Mouse (Mus musculus) heart, embryonic 14.5 days (tissue): Measurements from ENCODE around the gene Ube2d2b. TPM values are rescaled to one million over a fixed set of nuclear protein-coding genes. Genes with fewer than 3 reads are reported as not detected.

Source experiments
- ATAC-seq: fragments of 200-750 bp; cut with Nextera tagmentation; 2 replicates; pipeline ENCODE4 v1.8.0; 2017; ENCODE audit warnings: low read depth, moderate TSS enrichment; ENCODE audit not compliant: insufficient number of reproducible peaks, insufficient read depth, low FRiP score
- H3K27ac ChIP-seq, 2 experiments: fragments of 200-500 bp in 1 of 2; fragments of 300-500 bp in 1 of 2; sonication (generic) in 1 of 2; replicated peaks in 1 of 2; 2 replicates each; pipeline ENCODE4 v1.5.1; 2012 to 2014; ENCODE audit warnings: low read depth in 2 of 2, low read length in 2 of 2, control low read depth in 1 of 2, mild to moderate bottlenecking in 1 of 2, mixed read lengths in 1 of 2; ENCODE audit not compliant: control insufficient read depth in 1 of 2, insufficient read depth in 1 of 2
- H3K27me3 ChIP-seq: fragments of 300-500 bp; sonication (generic); 2 replicates; pipeline ENCODE4 v1.6.1; 2014; ENCODE audit warnings: mild to moderate bottlenecking, low read length, control low read depth; ENCODE audit not compliant: control insufficient read depth, insufficient read depth
- H3K36me3 ChIP-seq: fragments of 300-500 bp; sonication (generic); 2 replicates; pipeline ENCODE4 v1.6.1; 2014; ENCODE audit warnings: mild to moderate bottlenecking, control low read depth, low read length, mixed read lengths; ENCODE audit not compliant: control insufficient read depth, insufficient read depth
- H3K4me1 ChIP-seq, 2 experiments: fragments of 200-500 bp in 1 of 2; fragments of 300-500 bp in 1 of 2; sonication (generic) in 1 of 2; 2 replicates each; pipeline ENCODE4 v1.6.1; 2012 to 2014; ENCODE audit warnings: low read length in 2 of 2, control low read depth in 1 of 2, mixed read lengths in 1 of 2; ENCODE audit not compliant: control insufficient read depth in 2 of 2, insufficient read depth in 2 of 2
- H3K4me2 ChIP-seq: fragments of 300-500 bp; sonication (generic); 2 replicates; pipeline ENCODE4 v1.6.1; 2014; ENCODE audit warnings: mild to moderate bottlenecking, low read length
- H3K4me3 ChIP-seq, 2 experiments: fragments of 200-500 bp in 1 of 2; fragments of 300-500 bp in 1 of 2; sonication (generic) in 1 of 2; 2 replicates each; pipeline ENCODE4 v1.5.1; 2012 to 2014; ENCODE audit warnings: low read length in 2 of 2, mild to moderate bottlenecking in 2 of 2, control low read depth in 1 of 2, low read depth in 1 of 2, moderate library complexity in 1 of 2; ENCODE audit not compliant: control insufficient read depth in 1 of 2, insufficient read depth in 1 of 2
- H3K9ac ChIP-seq: fragments of 300-500 bp; sonication (generic); 2 replicates; pipeline ENCODE4 v1.6.1; 2014; ENCODE audit warnings: mild to moderate bottlenecking, low read length
- H3K9me3 ChIP-seq: fragments of 300-500 bp; sonication (generic); 2 replicates; pipeline ENCODE4 v1.6.1; 2016; ENCODE audit warnings: low read length, control low read depth; ENCODE audit not compliant: control insufficient read depth
- WGBS: fragments of 180-500 bp; shearing (Covaris S2); extraction: QIAGEN DNeasy Blood & Tissue Kit; methylation state at CpG from one replicate; pipeline ENCODE4 v1.1.7; 2014; 5-methylcytosine and 5-hydroxymethylcytosine counted together
- polyA plus RNA-seq: library from polyadenylated mRNA; unstranded; fragments of >200 nt; fragmentation: Nextera tagmentation; extraction: Ambion mirVana; gene quantifications from 2 replicates; pipeline ENCODE4 v1.2.1, GENCODE M21; 2014

Gene Ube2d2b
- polyA plus RNA-seq, 1 experiment from 2014 or later: 0.42 TPM

- no peak overlapping the region for H3K4me3 ChIP-seq
- no peaks in the 10 kb centered on the region for H3K9me3 ChIP-seq
- peaks cover 2 to 12% of the 10 kb centered on the region in 2 experiments; a peak in 3 of 4 replicates for H3K4me1 ChIP-seq
- no peak overlapping the region for H3K27ac ChIP-seq
- 3% methylated on average over 2 of the region's 2 CpGs for WGBS
- no peaks in the 10 kb centered on the region for H3K27me3 ChIP-seq
- ATAC-seq: no peak
- H3K4me2 ChIP-seq: no peak overlapping the region
- no peak overlapping the region for H3K9ac ChIP-seq
- H3K36me3 ChIP-seq: peaks cover 55% of the 10 kb centered on the region
These were observed 36.0 kb upstream of the Ube2d2b start for GRCm38 (mm10) chr5:107793927-107794326.

DNA sequence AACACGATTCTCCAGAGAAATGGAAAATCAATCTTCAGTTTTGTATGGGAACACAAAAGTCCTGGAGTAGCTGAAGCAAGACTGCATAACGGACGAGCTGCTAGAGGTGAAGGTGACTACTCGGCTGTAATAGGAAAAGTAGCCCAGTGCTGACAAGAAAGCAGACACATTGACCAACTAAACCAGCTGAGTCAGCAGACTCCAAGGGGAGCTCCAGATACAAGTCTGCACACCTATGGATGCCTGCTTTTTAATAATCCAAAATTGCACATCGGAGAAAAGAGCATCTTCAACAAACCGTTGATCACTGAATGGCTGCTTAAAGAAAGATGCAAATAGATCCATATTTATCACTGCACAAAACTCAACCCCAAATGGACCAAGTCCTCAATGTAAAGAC, 31.6 kb upstream of the Ube2d2b start:
- H3K36me3 ChIP-seq: peaks cover 56% of the 10 kb centered on the region
- H3K27me3 ChIP-seq: no peaks in the 10 kb centered on the region
- WGBS: 94% methylated on average over 6 of the region's 6 CpGs
- no peak for ATAC-seq
- H3K4me3 ChIP-seq: no peak overlapping the region
- H3K9me3 ChIP-seq: no peaks in the 10 kb centered on the region
- H3K4me1 ChIP-seq: peaks cover 0 to 4% of the 10 kb centered on the region in 2 experiments; a peak in 2 of 4 replicates
- no peak overlapping the region for H3K27ac ChIP-seq
- no peak overlapping the region for H3K4me2 ChIP-seq
- H3K9ac ChIP-seq: no peak overlapping the region

DNA sequence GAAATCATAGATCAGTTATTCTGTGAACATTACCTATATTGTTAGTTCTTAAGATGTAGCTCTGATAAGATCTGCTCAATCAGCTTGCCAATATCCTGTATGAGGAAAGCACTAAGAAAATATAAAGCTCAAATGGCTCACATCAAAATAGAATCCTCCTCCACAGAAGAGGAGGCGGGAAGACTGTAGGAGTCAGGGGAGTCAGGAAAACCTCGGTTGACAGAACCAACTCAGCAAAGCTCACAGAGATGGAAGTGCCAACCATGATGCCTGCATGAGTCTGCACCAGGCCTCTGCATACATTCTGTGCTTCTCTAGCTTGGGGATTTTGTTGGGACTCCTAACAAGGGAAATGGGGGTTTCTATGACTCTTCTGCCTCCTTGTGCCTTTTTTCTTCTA, 28.7 kb upstream of the Ube2d2b start:
- H3K4me2 ChIP-seq: no peak overlapping the region

GRCm38 (mm10) chr5:107802621-107803020, 27.3 kb upstream of the Ube2d2b start:
- no peak for ATAC-seq

More for the DNA sequence above, 28.7 kb upstream of the Ube2d2b start:
- Histone ChIP-seq H3K9ac (no peak overlapping the region), H3K36me3 (peaks cover 47% of the 10 kb centered on the region), H3K27me3 (no peaks in the 10 kb centered on the region), H3K9me3 (no peaks in the 10 kb centered on the region), H3K4me1 (no peaks in the 10 kb centered on the region), H3K27ac (no peak overlapping the region), H3K4me3 (no peak overlapping the region)
- no peak for ATAC-seq
- WGBS: 83% methylated on average over 2 of the region's 2 CpGs

DNA sequence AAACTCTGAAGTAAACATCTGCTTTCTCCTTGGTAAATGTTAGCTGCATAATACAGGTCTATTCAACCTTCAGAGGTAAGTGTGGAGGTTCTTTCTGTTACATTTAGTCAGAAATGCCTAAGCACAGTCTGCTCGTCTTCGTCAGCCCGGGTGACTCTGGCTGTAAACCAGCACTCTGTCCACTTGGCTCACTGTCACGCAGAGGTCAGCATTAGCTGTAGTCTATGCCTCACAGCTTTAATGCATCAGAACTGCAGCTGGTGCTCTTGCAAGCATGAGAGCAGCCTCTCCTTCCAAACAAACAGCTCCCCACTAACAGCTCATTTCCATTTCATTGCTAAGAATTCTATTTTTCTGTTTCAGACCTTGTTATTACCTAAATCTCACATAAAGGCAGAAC, 22.4 kb upstream of the Ube2d2b start:
- Histone ChIP-seq H3K27ac (no peak overlapping the region), H3K9ac (no peak overlapping the region), H3K9me3 (no peaks in the 10 kb centered on the region), H3K36me3 (peaks cover 38% of the 10 kb centered on the region), H3K4me3 (no peak overlapping the region), H3K4me2 (no peak overlapping the region), H3K27me3 (no peaks in the 10 kb centered on the region), H3K4me1 (no peaks in the 10 kb centered on the region)
- 53% methylated on average over 4 of the region's 4 CpGs for WGBS
- no peak for ATAC-seq

More at GRCm38 (mm10) chr5:107802621-107803020, 27.3 kb upstream of the Ube2d2b start:
- H3K36me3 ChIP-seq: peaks cover 35% of the 10 kb centered on the region
- no peak overlapping the region for H3K4me2 ChIP-seq
- H3K27me3 ChIP-seq: no peaks in the 10 kb centered on the region
- no peaks in the 10 kb centered on the region for H3K9me3 ChIP-seq
- no peak overlapping the region for H3K27ac ChIP-seq
- H3K9ac ChIP-seq: no peak overlapping the region
- H3K4me3 ChIP-seq: no peak overlapping the region
- H3K4me1 ChIP-seq: no peaks in the 10 kb centered on the region

DNA sequence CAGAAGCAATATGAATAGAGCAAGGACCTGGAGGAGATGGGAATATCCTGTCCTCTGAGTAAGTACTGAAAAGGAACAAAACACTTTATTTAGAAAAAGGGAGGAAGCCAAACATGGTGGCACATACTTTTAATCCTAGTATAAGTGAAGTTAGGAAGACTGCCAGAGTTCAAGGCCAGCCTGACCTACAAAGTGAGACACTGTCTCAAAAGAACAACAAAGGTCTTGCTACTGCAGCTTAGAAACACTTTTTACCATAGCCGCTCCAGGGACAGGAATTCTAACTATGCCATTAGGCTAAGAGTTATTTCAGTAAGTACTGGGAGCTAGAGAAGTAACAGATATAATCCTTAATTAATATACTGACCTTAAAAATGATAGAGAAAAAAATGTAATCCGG, 15.2 kb upstream of the Ube2d2b start:
- 47% methylated on average over 2 of the region's 2 CpGs for WGBS
- ATAC-seq: no peak
- Histone ChIP-seq H3K9me3 (no peaks in the 10 kb centered on the region), H3K4me2 (no peak overlapping the region), H3K27ac (peak overlapping the region in 1 of 2 experiments; percentile 53; a peak in 3 of 4 replicates), H3K4me3 (no peak overlapping the region), H3K36me3 (peaks cover 71% of the 10 kb centered on the region), H3K4me1 (no peaks in the 10 kb centered on the region), H3K27me3 (no peaks in the 10 kb centered on the region), H3K9ac (no peak overlapping the region)

GRCm38 (mm10) chr5:107822521-107822920, 7.4 kb upstream of the Ube2d2b start:
- peaks cover 21% of the 10 kb centered on the region for H3K36me3 ChIP-seq
- WGBS: 100% methylated on average over 1 of the region's 1 CpGs

GRCm38 (mm10) chr5:107831351-107831750, 1.5 kb downstream of the Ube2d2b start:
- Histone ChIP-seq H3K27ac (no peak overlapping the region), H3K4me3 (no peak overlapping the region), H3K4me1 (peaks cover 0 to 2% of the 10 kb centered on the region in 2 experiments; a peak in 2 of 4 replicates), H3K9ac (no peak overlapping the region), H3K9me3 (0 out of 2 replicates have a peak, but pooled peaks cover 7% of the 10 kb centered on the region), H3K36me3 (0 out of 2 replicates have a peak, but pooled peaks cover 8% of the 10 kb centered on the region), H3K4me2 (no peak overlapping the region), H3K27me3 (no peaks in the 10 kb centered on the region)
- ATAC-seq: no peak
- 86% methylated on average over 3 of the region's 3 CpGs for WGBS

More at GRCm38 (mm10) chr5:107822521-107822920, 7.4 kb upstream of the Ube2d2b start:
- Histone ChIP-seq H3K27ac (no peak overlapping the region), H3K9me3 (no peaks in the 10 kb centered on the region), H3K4me2 (no peak overlapping the region), H3K9ac (no peak overlapping the region), H3K4me3 (no peak overlapping the region), H3K4me1 (no peaks in the 10 kb centered on the region), H3K27me3 (no peaks in the 10 kb centered on the region)
- no peak for ATAC-seq
